Mouse (Mus musculus) C2C12 (cell line): ENCODE results near the gene Parp2. TPM values are rescaled to one million over a fixed set of nuclear protein-coding genes. Genes with fewer than 3 reads are reported as not detected.

Experiments
- H3K27me3 ChIP-seq: one replicate; pipeline ENCODE4 v1.6.1; 2011; ENCODE audit not compliant: control insufficient read depth, insufficient read depth, insufficient read length
- H3K36me3 ChIP-seq: one replicate; pipeline ENCODE4 v1.6.1; 2011; ENCODE audit not compliant: control insufficient read depth, insufficient read depth
- H3K4me3 ChIP-seq: one replicate; pipeline ENCODE4 v1.5.1; 2011; ENCODE audit warnings: mild to moderate bottlenecking, control low read depth; ENCODE audit not compliant: poor library complexity, insufficient read depth, severe bottlenecking
- H3K79me2 ChIP-seq: one replicate; pipeline ENCODE4 v1.6.1; 2011; ENCODE audit not compliant: control insufficient read depth, insufficient read depth
- H3K79me3 ChIP-seq: one replicate; pipeline ENCODE4 v1.6.1; 2011; ENCODE audit warnings: low read depth, control low read depth
- H3ac ChIP-seq: one replicate; pipeline ENCODE3; 2011; ENCODE audit warnings: low read depth; ENCODE audit not compliant: control insufficient read depth, insufficient read length
- CEBPB ChIP-seq: IDR thresholded peaks from one replicate; pipeline ENCODE4 v1.6.1; 2011; ENCODE audit warnings: low read depth, mild to moderate bottlenecking, control low read depth, moderate library complexity
- CTCF ChIP-seq: IDR thresholded peaks from one replicate; pipeline ENCODE4 v1.5.1; 2011; ENCODE audit not compliant: control insufficient read depth, insufficient read depth, insufficient read length
- FOSL1 ChIP-seq: IDR thresholded peaks from one replicate; pipeline ENCODE4 v1.8.0; 2011; ENCODE audit warnings: mild to moderate bottlenecking, low read length; ENCODE audit not compliant: poor library complexity, insufficient read depth, severe bottlenecking
- MAX ChIP-seq: IDR thresholded peaks from one replicate; pipeline ENCODE4 v1.6.1; 2011; ENCODE audit warnings: mild to moderate bottlenecking, control low read depth
- MYOD1 ChIP-seq: IDR thresholded peaks from one replicate; pipeline ENCODE4 v1.6.1; 2011; ENCODE audit warnings: low read depth; ENCODE audit not compliant: control insufficient read depth, insufficient read length
- MYOG ChIP-seq: IDR thresholded peaks from one replicate; pipeline ENCODE4 v1.6.1; 2011; ENCODE audit not compliant: control insufficient read depth, insufficient read length; ENCODE audit errors: extremely low read depth
- USF1 ChIP-seq: IDR thresholded peaks from one replicate; pipeline ENCODE4 v1.6.1; 2011; ENCODE audit warnings: low read depth, mild to moderate bottlenecking, control low read depth, moderate library complexity
- polyA plus RNA-seq: library from polyadenylated mRNA; unstranded; fragments of >200 nt; fragmentation: generic; extraction: Trizol; gene quantifications from one replicate; pipeline ENCODE4 v1.2.1, GENCODE M21; 2012; ENCODE audit warnings: missing spikeins

The Parp2 gene
- polyA plus RNA-seq, 1 experiment, result 18.2 TPM

GRCm38 (mm10) chr14:50785251-50785637, 22.4 kb upstream of the Parp2 start, which contains the start of gene Ttc5:
Ttc5 (minus strand) TSS chr14:50785519.
- no peaks in the 10 kb centered on the region for H3K27me3 ChIP-seq
- peaks cover 37% of the 10 kb centered on the region for H3K79me2 ChIP-seq
- H3K79me3 ChIP-seq, result peaks cover 4% of the 10 kb centered on the region
- H3K36me3 ChIP-seq, result peaks cover 29% of the 10 kb centered on the region
- no peak for TF ChIP-seq MYOD1
- peak; percentile 60 for TF ChIP-seq CTCF
- peak; percentile 62 for TF ChIP-seq MAX
- TF ChIP-seq USF1, result no peak
- TF ChIP-seq MYOG, result no peak
- TF ChIP-seq CEBPB, result no peak
- peak within 1 kb of the TSS; percentile 66 for H3K4me3 ChIP-seq
- H3ac ChIP-seq, result peak within 1 kb of the TSS; percentile 70

GRCm38 (mm10) chr14:50788157-50788556, 19.5 kb upstream of the Parp2 start:
- no peak for TF ChIP-seq FOSL1
- no peak overlapping the region for H3K4me3 ChIP-seq
- peaks cover 35% of the 10 kb centered on the region for H3K36me3 ChIP-seq
- H3ac ChIP-seq, result no peak overlapping the region
- H3K79me2 ChIP-seq, result peaks cover 21% of the 10 kb centered on the region
- H3K79me3 ChIP-seq, result peaks cover 2% of the 10 kb centered on the region
- H3K27me3 ChIP-seq, result no peaks in the 10 kb centered on the region

- Histone ChIP-seq H3K79me3 (peaks cover 9% of the 10 kb centered on the region), H3K27me3 (no peaks in the 10 kb centered on the region), H3K4me3 (no peak overlapping the region), H3K79me2 (peaks cover 27% of the 10 kb centered on the region), H3ac (no peak overlapping the region), H3K36me3 (peaks cover 55% of the 10 kb centered on the region)
- no peak for TF ChIP-seq CEBPB
- TF ChIP-seq CTCF, result no peak
- TF ChIP-seq MAX, result no peak
- no peak for TF ChIP-seq FOSL1
- no peak for TF ChIP-seq MYOD1
- TF ChIP-seq MYOG, result no peak
- no peak for TF ChIP-seq USF1
These were observed 12.2 kb upstream of the Parp2 start for GRCm38 (mm10) chr14:50795261-50795935.

- no peak for TF ChIP-seq FOSL1
- TF ChIP-seq CTCF, result no peak
- no peak for TF ChIP-seq USF1
- no peak for TF ChIP-seq MYOD1
- TF ChIP-seq MAX, result no peak
- no peak for TF ChIP-seq CEBPB
- no peak for TF ChIP-seq MYOG
These were observed 11.7 kb upstream of the Parp2 start for GRCm38 (mm10) chr14:50795965-50796364.

GRCm38 (mm10) chr14:50796464-50796863, 11.2 kb upstream of the Parp2 start:
- Histone ChIP-seq H3K36me3 (peaks cover 47% of the 10 kb centered on the region), H3K79me3 (peaks cover 18% of the 10 kb centered on the region), H3K4me3 (no peak overlapping the region), H3ac (no peak overlapping the region), H3K79me2 (peaks cover 38% of the 10 kb centered on the region), H3K27me3 (no peaks in the 10 kb centered on the region)
- no peak for TF ChIP-seq MAX
- no peak for TF ChIP-seq MYOD1
- no peak for TF ChIP-seq FOSL1
- TF ChIP-seq CEBPB, result no peak
- TF ChIP-seq USF1, result no peak
- TF ChIP-seq CTCF, result no peak
- TF ChIP-seq MYOG, result no peak

More at GRCm38 (mm10) chr14:50795965-50796364, 11.7 kb upstream of the Parp2 start:
- H3K36me3 ChIP-seq, result peaks cover 52% of the 10 kb centered on the region
- H3K4me3 ChIP-seq, result no peak overlapping the region
- H3ac ChIP-seq, result no peak overlapping the region
- H3K79me2 ChIP-seq, result peaks cover 33% of the 10 kb centered on the region
- peaks cover 13% of the 10 kb centered on the region for H3K79me3 ChIP-seq
- no peaks in the 10 kb centered on the region for H3K27me3 ChIP-seq

- Histone ChIP-seq H3ac (no peak overlapping the region), H3K79me2 (peaks cover 54% of the 10 kb centered on the region), H3K79me3 (peaks cover 38% of the 10 kb centered on the region), H3K27me3 (no peaks in the 10 kb centered on the region), H3K36me3 (peaks cover 33% of the 10 kb centered on the region), H3K4me3 (no peak overlapping the region)
- no peak for TF ChIP-seq USF1
- TF ChIP-seq MAX, result no peak
- no peak for TF ChIP-seq MYOD1
- no peak for TF ChIP-seq FOSL1
- no peak for TF ChIP-seq CEBPB
- no peak for TF ChIP-seq MYOG
- no peak for TF ChIP-seq CTCF
These were observed 9.1 kb upstream of the Parp2 start for GRCm38 (mm10) chr14:50798512-50798911.
